Mouse (Mus musculus): ENCODE data around the gene Gm4131.

The Gm4131 gene

DNA sequence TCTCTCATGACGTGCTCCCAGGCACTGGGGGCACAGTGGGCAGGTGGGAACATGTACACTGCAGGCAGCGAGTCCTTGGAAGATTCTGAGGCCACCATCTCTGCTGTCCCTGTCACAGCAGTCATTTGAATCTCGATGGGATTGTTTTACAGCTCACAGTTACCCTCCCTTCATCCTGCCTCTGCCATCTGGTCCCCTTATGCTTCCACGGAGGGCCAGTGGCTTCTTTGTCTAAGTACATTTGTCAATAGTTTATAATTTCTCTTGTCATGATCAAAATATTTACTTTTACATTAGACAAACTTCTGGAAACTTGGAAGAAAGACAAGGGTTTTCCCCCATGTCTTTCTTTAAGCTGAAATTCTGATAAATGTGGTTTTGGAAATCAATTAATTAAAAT, 20.0 kb downstream of the Gm4131 start:
- DNase-seq = no peak

DNA sequence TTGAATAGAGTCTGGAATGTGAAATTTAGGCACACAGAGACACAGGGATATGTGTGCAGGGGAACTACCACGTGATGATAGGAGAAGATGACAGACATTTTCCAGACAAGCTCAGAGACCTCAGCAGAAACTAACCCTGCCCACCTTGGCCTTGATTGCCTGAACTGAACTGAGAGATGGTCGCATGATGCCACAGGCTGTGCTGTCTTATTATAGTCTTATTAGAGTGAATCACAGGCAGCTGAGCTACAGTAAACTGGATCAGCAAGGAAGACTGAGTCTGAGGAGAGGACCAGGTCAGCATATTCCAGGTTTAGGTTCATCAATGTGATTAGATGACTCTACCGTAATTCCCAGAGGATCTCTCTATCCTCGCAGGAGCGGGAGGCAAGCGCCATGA, 20.4 kb downstream of the Gm4131 start:
- no peak for DNase-seq

DNA sequence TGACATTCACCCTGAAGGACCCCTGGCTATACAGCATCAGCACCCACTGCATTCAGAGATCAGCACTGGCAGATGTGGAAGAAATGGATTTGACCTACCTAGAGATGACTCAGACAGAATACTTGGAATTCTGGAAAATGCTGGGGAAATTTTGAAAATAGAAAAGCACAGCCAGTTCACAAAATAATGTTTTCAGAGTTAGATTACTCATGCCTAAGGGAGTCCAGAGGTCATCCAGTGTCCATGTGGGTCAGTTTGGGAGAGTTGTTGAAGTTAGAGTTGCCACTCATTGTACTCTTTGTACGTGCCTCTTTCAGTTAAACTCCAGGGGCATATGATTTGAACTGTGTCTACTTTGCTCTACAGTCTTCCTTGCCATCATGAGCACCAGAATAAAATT, 25.0 kb downstream of the Gm4131 start:
- no peak for DNase-seq

DNA sequence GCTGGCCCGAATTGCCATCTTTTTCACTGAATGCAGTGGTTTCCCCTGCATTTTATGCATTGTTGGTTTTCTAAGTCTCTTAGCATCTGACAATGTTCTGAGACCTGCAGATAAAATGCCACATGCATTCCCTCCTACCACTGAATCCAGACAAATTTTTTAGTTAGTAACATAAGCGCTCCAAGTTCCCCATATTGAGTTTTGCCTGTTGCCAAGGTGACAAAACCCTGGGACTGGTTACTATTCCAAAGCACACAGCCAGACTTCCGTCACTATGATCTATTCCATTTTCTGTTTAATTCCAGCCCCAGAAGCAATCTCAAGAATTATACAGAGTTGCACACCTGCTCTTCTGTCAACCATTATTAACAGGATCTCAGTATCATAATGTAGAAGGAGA, 26.9 kb downstream of the Gm4131 start:
- no peak for DNase-seq

DNA sequence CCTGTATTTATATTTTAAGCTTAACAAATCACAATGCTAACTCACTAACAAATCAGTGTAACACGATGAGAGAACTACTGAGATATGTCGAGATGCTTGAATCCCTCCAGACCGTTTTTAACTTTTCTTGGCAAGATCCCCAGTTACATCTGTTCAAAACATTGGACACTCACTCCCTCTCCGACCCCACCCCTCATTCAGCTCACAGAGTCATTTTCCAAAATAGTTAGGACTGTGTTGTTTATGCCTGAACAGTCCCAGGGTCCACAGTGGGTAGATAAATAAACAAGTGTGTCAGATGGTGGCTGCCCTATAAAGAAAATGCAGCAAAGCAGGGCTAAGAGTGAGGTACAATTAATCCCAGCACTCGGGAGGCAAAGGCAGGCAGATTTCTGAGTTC, 29.7 kb downstream of the Gm4131 start:
- DNase-seq = no peak

DNA sequence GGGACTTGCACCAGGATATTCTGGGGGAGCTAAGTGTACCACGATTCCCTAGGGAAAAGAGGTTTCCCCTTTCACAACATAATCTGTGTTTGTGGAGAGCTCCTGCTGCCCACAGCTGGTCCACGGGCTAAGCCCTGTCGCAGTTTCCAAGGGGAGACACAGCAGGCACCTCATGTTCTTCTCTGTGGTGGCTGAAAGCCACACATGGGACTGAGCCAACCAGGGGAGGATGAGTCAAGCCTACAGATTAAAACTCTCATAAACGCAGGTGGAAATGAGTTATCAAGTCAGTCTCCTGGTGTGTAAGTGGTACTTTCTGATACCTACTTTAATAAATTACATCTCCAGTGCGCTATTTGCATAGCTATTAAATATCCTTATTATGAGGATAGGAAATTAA, 30.6 kb downstream of the Gm4131 start:
- no peak for DNase-seq

DNA sequence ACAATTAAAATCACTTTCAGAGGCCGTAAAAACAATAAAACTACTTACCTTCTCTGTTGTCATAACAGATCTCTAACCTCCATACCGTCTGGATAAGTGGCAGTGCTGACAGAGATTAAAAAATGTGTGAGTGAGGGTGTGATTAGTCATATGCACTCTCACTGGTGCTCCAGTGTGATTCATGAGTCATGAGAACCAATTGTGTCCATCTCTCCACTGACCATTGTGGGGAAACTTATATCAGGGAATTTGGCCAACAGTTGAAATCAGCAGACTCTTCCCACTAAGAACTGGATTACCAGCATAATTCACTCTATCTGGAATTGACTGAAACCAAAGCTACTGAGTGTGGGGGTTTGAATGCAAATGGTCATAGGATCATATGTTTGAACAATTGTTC, 35.8 kb downstream of the Gm4131 start:
- no peak for DNase-seq

DNA sequence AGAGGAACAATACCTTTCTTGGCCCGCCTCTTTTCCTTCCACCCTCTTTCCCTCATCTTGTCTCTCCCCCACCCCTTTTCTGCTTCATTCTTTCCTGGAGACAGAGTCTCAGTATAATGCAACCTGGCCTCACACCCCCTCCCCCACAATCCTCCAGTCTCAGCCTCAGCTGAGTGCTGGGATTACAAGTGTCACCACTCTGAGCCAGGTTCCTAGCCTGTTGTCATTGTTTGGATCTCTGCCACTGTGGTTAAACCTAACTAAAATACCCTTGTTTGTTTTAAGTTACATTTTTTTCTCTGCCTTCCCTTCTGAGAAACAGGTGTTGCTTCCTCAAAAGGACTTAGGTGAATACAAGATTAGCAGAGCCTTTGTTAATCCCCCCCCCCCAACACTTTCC, 53.9 kb downstream of the Gm4131 start:
- no peak for DNase-seq

DNA sequence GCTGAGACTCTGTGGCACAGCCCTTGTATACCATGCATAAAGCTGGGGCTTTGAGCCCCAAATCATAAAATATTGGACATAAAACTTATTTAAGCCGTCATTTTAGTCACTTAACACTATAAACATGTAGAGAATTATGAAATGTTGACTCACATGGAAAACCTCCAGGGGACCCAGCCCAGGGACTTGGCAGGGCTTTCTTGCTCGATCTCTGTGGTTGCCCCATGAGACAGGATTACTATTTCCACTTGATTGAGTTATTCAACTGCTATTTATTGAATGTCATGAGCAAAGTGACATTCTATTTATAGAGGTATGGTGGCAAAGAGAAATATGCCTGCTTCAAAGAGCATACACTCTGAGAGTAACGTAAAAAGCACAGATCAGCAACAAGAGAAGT, 57.4 kb downstream of the Gm4131 start:
- no peak for DNase-seq

DNA sequence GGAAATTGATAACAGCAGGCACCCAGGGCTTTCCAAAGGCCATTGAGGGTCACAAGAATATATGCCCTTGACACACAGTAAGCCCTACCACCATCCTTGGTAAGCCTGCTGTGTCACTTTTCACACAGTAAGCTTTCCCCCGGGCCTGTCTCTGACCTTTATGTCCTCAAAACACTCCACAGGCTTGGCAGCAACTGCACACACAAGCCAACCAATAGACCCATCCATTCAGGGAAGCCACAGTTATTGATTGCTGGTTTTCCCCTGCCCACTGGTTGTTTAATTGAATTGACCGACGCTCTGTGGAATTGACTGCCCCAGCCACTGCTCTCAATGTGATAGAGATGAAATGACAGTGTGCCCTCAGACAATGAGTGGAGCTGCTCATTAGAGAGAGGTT, 60.5 kb downstream of the Gm4131 start:
- DNase-seq = no peak

DNA sequence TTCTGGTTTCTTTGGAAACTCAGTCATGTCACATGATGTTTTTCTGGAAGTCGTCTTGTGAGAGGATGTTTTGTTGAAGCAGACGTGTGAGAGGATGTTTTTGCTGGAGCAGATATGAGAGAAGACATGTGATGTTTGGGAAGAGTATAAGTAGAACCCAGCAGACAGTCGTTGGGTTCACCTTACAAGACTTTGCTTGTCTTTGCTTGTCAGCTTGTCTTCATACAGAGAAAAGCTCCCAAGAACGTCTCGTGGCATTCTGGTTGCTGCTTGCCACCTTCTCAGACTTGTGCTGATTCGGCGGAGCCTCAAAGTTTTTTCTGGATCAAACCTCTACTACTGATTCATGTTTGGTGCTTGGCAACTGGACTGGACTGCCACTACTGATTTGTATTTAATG, 69.3 kb downstream of the Gm4131 start:
- DNase-seq = no peak

DNA sequence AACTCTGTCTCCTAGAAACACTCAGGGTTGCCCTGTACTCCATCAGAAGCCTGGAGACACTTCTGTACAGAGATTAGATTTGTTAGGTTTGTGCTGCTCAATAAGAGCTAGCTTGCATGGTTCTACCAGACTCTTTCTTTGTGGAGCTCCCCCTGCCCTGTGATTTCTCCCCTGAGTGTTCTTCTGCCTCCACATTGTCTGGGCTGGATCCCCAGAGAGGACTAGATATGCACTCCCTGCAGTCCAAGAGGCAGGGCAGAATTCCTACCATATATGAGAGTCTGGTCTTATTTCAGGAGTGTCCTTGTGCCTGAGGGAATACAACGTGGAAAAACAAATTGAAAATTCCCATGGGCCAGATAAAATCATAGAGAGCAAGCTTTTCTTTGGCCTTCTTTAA, 70.2 kb downstream of the Gm4131 start:
- no peak for DNase-seq

DNA sequence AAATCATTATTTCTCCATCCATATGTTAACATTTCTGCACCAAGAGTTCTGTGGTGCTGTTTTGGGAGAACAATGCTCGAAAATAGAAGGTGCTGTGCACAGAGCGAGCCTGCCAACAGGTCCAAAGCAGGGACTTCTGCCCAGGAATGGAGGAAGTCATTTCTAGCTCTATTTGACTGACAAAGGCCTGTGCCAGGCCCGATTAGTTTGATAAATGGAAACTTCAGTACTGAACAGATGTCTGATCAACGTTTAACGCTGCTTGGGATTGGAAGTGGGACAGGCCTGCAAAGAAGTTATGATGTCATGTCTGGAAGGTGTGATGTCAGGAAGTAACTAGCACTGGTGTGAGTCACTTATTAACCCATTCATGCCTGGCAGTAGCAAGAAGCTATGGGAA, 73.3 kb downstream of the Gm4131 start:
- DNase-seq = no peak

DNA sequence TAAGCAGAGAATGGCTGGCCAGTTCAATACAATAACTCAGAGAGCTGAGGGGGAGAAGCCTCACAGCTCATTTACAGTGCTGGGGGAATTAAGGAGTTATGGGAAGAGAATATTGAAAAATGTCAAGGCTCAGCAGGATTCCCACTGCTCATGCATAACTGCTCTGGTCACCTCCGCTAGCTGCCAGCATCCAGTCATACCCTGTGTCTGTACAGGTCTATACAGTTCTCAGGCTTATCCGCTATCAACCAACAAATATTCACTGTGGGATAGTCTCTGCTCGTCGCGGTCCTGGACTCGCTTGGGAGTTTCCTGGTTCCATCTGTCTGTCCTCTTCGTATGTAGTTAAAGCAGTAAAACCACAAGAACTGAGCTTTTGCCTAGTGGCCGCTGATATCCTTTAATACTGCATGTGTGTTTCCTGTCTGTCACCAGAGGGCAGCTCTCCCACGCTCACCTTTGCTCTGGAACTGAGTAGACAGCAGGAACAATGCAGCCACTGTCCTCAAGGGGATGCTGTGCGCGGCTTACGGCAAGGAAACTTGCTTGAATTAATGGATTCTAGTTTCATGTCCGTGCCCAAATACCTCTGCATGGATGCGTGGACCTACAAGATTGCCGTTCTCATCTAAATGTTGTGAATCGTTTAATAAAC, 74.4 kb downstream of the Gm4131 start:
- peak; percentile 77 for DNase-seq

DNA sequence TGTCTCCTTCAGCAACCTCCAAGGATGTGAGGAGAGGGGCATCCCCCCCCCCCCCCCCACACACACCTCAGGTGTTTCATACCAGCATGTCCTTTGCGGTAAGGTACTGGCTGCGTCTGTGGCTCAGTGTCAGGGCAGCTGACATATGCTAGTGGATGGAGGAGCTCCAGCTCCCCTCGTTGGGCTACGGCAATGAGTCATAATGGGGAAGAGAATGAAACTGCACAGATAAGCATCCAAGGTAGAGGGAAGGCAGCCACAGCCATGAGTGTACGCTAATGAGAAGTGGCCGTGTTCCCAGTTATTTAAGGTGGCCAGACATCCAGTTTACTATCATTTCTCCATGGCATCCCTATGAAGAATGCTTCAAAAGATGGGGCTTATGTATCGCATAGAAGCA, 78.5 kb downstream of the Gm4131 start:
- peak; percentile 37 for DNase-seq

DNA sequence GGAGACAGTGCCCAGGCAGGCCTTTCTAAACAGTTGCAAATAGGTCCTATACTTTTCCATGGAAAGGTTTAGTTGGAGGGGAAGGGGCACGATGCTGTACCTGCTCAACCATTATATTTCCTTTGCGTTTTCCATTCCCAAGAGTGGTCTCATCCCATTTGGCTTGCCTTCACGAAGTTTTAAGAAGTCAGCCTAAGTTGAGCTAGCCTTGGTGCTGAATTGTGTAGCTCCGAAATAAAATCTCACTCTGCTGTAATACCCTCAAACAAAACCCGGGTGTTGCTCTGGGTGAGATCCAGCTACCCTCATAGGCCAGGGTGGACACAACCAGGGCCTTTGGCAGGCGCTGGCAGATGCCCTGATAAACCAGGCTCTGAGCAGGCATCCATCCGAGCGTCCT, 85.3 kb downstream of the Gm4131 start:
- DNase-seq = no peak

DNA sequence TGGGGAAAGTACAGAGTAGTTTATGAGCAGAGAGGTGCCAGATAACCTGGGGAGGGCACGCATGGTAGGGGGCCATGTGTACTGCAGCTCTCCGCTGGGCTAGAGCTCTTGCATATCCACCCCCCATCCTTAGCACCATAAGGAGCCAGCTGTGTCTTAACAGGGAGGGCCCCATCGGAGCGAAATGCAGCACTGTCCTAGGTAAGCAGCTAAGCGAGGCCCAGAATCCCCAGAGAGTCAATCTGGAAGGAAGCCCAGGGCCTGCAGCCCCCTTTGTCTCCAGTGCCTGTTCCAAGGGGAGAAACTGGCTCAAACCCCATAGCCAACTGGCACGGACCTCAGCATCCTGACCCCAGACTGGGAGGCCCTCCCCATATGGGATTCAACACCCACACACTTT, 87.3 kb downstream of the Gm4131 start:
- no peak for DNase-seq

DNA sequence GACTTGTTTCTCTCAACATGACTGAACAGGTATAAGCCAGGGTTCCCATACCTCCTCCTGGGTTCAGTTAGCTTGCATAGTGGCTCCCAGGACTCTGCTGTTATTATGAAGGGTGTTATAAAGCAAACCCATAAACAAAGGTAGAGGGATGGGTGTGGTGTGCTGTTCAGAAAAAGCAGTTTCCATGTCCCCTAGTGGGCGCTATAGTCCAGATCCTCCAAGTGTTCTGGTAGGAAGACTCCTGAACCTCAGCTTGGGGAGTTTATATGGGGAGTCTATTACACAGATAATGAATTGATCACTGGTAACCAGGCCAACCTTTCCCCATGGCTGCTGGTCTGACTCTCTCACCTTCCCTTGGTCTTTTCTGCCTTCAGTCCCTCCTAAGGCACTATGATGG, 92.2 kb downstream of the Gm4131 start:
- DNase-seq = no peak

DNA sequence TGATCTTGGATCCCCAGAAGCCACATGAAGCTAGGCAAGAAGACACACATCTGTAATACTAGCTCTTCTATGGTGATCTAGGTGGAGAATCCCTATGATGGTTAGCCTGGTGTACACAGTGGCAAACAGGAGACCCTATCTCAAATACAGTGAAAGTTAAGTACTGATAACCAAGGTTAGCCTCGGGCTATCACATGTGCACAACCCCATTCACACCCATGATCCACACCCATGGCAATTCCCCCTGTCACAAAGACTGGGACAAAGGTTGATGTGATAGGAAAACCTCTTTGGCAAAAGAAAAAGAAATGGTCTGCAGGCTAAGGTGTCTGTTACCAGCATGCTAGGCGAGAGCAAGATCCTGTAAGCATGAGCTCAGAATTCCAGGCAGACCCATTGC, 94.7 kb downstream of the Gm4131 start:
- DNase-seq = no peak

DNA sequence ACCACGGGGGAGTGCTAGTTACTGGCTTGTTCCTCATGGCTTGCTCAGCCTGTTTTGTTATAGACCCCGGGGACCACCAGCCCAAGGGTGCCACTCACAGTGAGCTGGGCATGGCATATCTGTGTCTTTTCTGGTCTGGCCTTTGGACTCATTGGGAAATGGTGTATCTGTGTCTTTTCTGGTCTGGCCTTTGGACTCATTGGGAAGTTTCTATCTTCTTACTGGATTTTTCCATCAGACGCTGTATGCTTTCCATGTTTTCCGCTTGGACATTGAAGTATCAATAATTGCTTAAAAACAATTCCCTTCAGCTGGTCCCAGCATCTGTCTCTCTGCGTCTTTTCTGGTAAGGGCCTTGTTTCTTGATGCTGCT, 98.0 kb downstream of the Gm4131 start:
- DNase-seq = no peak

DNA sequence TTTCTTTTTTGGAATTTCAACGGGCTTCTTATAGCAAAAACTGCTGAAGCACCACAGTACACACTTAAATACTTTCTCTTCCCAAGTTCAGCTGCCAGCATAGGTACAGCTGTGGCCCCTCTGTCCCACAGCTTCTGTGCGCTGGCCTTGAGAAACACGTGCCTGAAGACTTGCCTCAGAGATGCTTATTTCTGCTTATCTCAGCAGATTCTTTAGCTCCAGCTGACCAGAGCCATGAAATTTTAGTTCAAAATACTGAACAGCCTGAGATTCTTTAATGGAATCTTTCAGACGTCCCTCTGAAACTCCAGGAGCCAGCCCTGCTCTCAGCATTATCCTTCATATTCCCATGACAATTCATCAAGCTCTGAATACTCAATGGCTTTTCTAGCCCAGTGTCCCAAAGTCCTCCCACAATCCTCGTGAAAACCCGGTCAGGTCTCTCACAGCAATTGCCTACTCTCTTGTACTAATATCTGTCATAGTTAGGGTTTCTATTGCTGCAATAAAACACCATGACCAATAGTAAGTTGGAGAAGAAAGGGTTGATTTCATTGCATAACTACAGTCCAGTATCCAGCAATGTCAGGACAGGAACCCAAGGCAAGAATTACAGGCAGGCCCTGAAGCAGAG, 98.5 kb downstream of the Gm4131 start:
- DNase-seq = no peak

DNA sequence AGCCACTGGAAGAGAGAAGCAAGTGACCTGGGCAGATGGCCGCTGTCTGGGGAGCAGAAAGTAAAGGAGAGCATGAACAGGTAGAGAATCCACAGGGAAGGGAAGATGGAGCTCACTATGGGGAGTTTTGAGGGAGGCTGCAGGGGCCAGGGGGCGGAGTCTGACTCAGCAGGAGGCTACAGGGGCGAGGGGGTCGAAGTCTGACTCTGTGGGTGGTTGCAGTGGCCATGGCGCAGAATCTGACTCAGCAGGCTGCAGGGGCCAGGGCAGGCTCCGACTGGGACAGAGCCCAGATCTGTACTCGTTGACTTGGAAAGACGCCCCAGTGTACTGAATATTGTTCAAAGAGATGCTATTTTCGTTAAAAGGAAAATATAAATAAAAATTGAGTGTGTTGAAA, 101.8 kb downstream of the Gm4131 start:
- DNase-seq = peak; percentile 25

DNA sequence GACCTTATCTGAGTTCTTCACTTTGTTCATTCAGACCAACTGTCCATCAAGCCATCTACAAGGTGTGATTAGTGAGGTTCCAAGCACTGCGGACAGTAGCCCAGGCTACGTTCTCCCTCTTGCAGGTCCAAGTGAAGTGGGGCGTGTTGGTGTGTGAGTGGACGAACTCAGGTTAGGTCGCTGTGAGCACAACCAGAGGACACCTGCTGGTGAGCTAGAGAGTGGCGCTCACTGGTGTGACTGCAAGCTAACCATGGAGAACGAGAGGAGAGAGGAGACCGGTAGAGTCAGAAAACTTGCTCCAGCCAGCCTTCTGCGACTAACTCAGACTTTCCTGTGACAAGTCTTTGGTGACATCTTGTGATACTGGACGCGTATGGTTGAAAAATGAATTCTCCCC, 107.2 kb downstream of the Gm4131 start:
- no peak for DNase-seq

DNA sequence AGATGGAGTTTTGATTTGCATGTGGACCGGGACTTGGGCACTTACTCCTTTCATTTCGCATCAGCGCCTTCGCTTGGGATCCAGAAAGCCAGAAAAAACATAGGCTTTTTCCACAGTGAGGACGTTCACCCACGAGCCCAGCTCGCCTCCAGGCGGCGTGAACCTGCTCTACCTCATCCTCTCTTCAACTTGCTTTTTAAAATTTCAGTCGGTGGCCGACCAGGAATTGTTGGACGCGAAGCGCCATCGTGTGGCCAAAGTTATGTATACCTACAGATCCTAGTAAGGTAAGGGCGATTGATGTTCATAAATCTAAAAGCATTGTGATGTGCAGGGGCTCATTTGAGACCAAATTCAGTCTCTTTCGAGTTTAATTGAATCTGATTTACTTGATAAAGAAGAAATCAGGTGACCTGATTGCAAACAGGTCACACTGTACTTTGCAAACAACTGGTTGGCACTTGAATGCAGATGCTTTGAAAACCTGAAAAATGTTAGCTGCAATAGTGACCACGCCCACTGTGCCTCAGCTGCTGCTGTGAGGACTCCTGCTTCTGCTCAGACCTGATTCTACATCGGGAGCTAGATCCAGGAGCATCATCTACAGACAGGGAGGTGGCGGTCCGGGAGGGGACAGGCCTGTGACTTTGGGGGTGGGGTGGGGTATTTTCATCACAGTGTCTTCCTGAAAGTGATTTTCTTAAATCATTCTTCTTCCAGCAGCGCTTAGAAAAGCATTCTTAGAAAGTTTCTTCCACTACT, 109.1 kb downstream of the Gm4131 start:
- DNase-seq = peak; percentile 78
